9 mouse cellular contexts compared by ENCODE assay signal in the genomic region with DNA sequence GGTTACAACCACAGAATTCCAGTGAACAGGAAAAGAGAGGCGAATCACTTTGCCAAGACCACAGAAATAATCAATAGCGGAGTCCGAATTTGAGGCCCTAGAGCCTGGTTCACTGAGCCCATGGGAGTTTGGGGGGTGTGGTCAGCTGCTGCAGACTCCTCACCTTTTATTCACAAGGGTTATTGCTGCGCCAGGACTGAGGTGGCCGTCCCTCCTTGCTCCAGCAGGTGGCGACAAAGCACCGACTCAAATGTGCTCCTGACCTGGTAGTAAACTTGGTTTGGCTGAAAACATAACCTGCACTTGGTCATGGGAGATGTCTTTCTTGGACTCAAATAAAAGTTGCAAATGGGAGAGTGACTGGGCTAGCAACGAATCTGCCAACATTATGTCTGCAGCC. TPM values are rescaled to one million over a fixed set of nuclear protein-coding genes. Genes with fewer than 3 reads are reported as not detected.
DNase-seq lines count a peak whose midpoint lies in the region; ATAC-seq and TF ChIP-seq lines count a peak whose summit lies in the region.
"Had no signal": no experiment of that assay in that cellular context is flagged by ENCODE, and none has a peak within 500 bp of the region (broad histone marks: within the 10 kb centered on the region; RNA-seq: fewer than 3 reads in every experiment).

No protein-coding gene starts in this region.

- H3K27ac ChIP-seq in bone marrow macrophage, adult 2 months (ENCODE audit: insufficient read depth, low read depth, low read length) = no peak overlapping the region
- H3K27ac ChIP-seq in lung, embryonic 15.5 days = no peak overlapping the region
- H3K27ac ChIP-seq: heart, embryonic 13.5 days had no signal

- TF ChIP-seq POLR2A in bone marrow macrophage, adult 2 months (IDR thresholded peaks at IDR 0.05; ENCODE audit: borderline replicate concordance, low read depth, low read length) = no peak

- peaks cover 7% of the 10 kb centered on the region for H3K36me3 ChIP-seq in E14TG2a.4 (ENCODE audit: insufficient read depth, low read length)
- no peaks in the 10 kb centered on the region for H3K36me3 ChIP-seq in lung, embryonic 15.5 days

- H3K9me3 ChIP-seq in E14TG2a.4 (ENCODE audit: low read length) = no peaks in the 10 kb centered on the region
- no peaks in the 10 kb centered on the region for H3K9me3 ChIP-seq in lung, embryonic 15.5 days
- H3K9me3 ChIP-seq: heart, embryonic 13.5 days had no signal

- WGBS in lung, embryonic 15.5 days = 10% methylated on average over 8 of the region's 8 CpGs

- DNase-seq in fibroblast of lung, adult 2 months (ENCODE audit: low read depth) = peak; percentile 72
- DNase-seq in heart, postnatal 4 days = peak; percentile 89
- DNase-seq in layer of hippocampus, adult 11-12 months (ENCODE audit: low spot score) = peak; percentile 82
- DNase-seq in ovary, postnatal 14 days (ENCODE audit: low spot score) = peak; percentile 83
- DNase-seq in thymus, postnatal 14 days = peak; percentile 76

- peak; percentile 86 for TF ChIP-seq CTCF in E14TG2a.4 (conservative IDR thresholded peaks at IDR 0.05; ENCODE audit: low read length)
- TF ChIP-seq CTCF in bone marrow macrophage, adult 2 months (IDR thresholded peaks at IDR 0.05; ENCODE audit: low read depth, low read length) = peak; percentile 70

- peak; percentile 35; the same call in 1 of the 2 replicates for ATAC-seq in lung, embryonic 15.5 days (ENCODE audit: borderline replicate concordance, extremely low read depth, low FRiP score, low TSS enrichment)

- H3K4me2 ChIP-seq in lung, embryonic 15.5 days = no peak overlapping the region
- H3K4me2 ChIP-seq: heart, embryonic 13.5 days had no signal

- H3K4me1 ChIP-seq in E14TG2a.4 (replicated peaks; ENCODE audit: low read depth, low read length) = peaks cover 3% of the 10 kb centered on the region
- no peaks in the 10 kb centered on the region for H3K4me1 ChIP-seq in bone marrow macrophage, adult 2 months (ENCODE audit: control insufficient read depth, insufficient read depth, low read length)
- H3K4me1 ChIP-seq in lung, embryonic 15.5 days = no peaks in the 10 kb centered on the region
- H3K4me1 ChIP-seq: heart, embryonic 13.5 days had no signal

- no peaks in the 10 kb centered on the region for H3K27me3 ChIP-seq in E14TG2a.4 (ENCODE audit: insufficient read depth, low read length)
- no peaks in the 10 kb centered on the region for H3K27me3 ChIP-seq in lung, embryonic 15.5 days
- H3K27me3 ChIP-seq: heart, embryonic 13.5 days had no signal

- H3K9ac ChIP-seq in lung, embryonic 15.5 days = no peak overlapping the region
- H3K9ac ChIP-seq: heart, embryonic 13.5 days had no signal

- no peak overlapping the region for H3K4me3 ChIP-seq in E14TG2a.4 (replicated peaks; ENCODE audit: low read length)
- H3K4me3 ChIP-seq in bone marrow macrophage, adult 2 months (ENCODE audit: insufficient read depth, low read length) = no peak overlapping the region
- H3K4me3 ChIP-seq in lung, embryonic 15.5 days = no peak overlapping the region
- H3K4me3 ChIP-seq: heart, embryonic 13.5 days had no signal

RNA-seq across cellular contexts. Expression of gene Vmn1r40, which starts 27.2 kb away (rescaled TPM):
- not detected in 2 replicates for polyA plus RNA-seq in bone marrow macrophage, adult 2 months (2012; ENCODE audit: insufficient read depth, insufficient read length, missing spikeins)
- total RNA-seq in heart, postnatal 4 days (2021) = not detected
- not detected in 2 replicates for polyA plus RNA-seq in lung, embryonic 15.5 days (2015; fragmentation: Nextera tagmentation; extraction: Ambion mirVana)
- polyA plus RNA-seq: heart, embryonic 13.5 days had no signal

RNA-seq across cellular contexts. Expression of gene Txnrd3, which starts 36.4 kb away (rescaled TPM):
- 2.1 TPM in 2 replicates for polyA plus RNA-seq in bone marrow macrophage, adult 2 months (2012; ENCODE audit: insufficient read depth, insufficient read length, missing spikeins)
- 10 to 100 TPM; 27.1 to 27.3 TPM for total RNA-seq in heart, postnatal 4 days (2021)
- 11.2 and 11.6 TPM in 2 replicates for polyA plus RNA-seq in lung, embryonic 15.5 days (2015; fragmentation: Nextera tagmentation; extraction: Ambion mirVana)
